Mouse (Mus musculus): ENCODE measurements around the gene Gm5936. TPM values are rescaled to one million over a fixed set of nuclear protein-coding genes. Genes with fewer than 3 reads are reported as not detected.
"Not testable (repeated sequence)": the region's sequence is repeated elsewhere in the genome, so short reads cannot be mapped to it uniquely, and the experiment has no call there.

The Gm5936 gene
- not detected for total RNA-seq (2021)
- long read RNA-seq, experiment 1 = 0 reads
- long read RNA-seq, experiment 2 = 0 reads

- DNase-seq = peak; percentile 4
These were observed at the start of gene Gm5936 for GRCm38 (mm10) chrX:74836842-74837522. Gene Gm5936, plus strand, starts transcription at chrX:74837196.

DNA sequence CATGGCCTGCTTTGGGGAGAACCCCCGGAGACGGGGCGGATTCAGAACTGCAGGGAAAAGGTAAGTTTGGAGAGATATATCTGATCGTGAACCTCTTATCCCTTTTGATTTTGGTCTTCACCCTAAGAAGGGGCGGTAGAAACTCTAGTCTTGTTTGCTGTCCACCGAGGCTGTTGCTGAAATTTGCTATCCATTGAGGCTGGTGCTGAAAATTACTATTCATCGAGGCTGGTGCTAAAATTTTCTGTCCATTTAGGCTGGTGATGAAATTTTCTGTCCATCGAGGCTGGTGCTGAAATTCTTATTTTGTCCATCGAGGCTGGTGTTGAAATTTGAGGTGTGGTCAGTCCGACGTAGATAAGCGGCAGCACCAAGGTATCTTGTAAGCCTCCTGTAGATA is 19.1 kb downstream of the Gm5936 start:
- not testable (repeated sequence) for DNase-seq

GRCm38 (mm10) chrX:74880123-74880522 is 43.1 kb downstream of the Gm5936 start:
- DNase-seq = peak; percentile 59

Other genes starting within 250 kb of the Gm5936 start
- gene Olfr1325, start 244.5 kb upstream of the Gm5936 start, total RNA-seq (2021) = not detected
- gene Gm5640, start 191.6 kb upstream of the Gm5936 start, total RNA-seq (2021) = not detected
- gene Gm6890, start 96.3 kb upstream of the Gm5936 start, total RNA-seq (2021) = under 1 TPM in 1 of 2 experiments, not detected in 1; 0.68 TPM
- 1 to 10 TPM; 1.6 to 2.7 TPM for gene Gab3, start 248.3 kb downstream of the Gm5936 start, total RNA-seq (2021)